Mouse (Mus musculus) right cerebral cortex, adult 18-20 months (tissue): ENCODE measurements around the gene Rspo3.

Experiments used
- DNase-seq: peaks from one replicate; pipeline ENCODE4 v3.0.0; 2022; ENCODE audit warnings: mixed read lengths

The Rspo3 gene

DNA sequence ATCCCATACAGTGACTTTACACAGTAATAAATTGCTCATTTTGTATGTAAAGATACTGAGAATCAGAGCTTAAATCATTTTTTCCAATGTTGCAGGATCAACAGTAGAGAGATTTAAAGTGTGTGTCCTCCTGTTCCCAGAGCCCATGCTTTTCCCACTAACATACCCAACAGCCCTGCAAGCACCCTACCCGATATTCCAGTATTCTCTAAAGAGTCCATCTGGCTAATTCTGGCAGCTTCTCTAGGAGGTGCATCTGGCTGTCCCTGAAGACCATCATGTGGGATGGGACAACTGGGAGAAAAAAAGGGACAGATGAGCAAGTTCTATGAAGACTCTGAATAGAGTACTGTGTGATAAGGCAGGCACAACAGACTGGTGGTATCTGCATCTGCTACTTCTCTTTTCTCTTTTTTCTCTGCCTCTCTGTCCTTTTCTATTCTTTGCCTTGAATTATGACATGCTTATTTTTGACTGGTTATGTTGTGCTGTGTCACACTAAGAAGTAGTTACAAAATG lies 102.7 kb downstream of the Rspo3 start:
- DNase-seq, result no peak

DNA sequence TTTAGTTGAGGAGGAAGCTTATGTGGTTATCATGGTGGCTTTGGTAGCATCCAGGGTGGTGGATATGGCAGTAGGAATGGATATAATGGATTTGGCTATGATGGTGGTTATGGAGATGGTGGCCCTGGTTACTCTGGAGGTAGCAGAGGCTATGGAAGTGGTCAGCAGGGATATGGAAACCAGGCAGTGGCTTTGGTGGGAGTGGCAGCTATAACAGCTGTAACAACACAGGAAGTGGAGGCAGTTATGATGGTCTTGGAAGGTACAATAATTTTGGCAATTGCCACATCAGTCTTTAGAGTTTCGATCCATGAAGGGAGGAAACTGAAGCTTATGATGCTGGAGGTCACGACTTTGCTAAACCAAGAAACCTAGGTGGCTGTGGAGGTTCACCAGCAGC lies 109.0 kb downstream of the Rspo3 start:
- DNase-seq, result no peak

DNA sequence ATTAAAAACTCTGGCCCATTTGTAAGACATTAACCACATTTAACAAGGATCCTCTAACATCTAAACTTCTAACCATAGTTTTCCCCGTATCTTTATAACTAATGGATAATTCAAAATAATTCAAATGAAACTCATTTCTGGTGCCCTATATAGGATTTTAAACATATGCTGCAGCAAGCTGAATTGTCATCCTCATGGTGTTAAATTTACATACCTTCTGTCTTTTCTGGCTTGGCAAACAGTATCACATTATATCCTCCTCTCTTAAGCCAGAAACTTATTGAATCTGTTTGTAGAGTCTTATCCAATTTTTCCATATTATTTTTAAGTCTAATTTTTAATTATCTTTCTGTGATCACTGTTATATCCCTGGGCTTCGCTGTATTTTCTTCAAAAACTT lies 111.1 kb downstream of the Rspo3 start:
- DNase-seq, result no peak

DNA sequence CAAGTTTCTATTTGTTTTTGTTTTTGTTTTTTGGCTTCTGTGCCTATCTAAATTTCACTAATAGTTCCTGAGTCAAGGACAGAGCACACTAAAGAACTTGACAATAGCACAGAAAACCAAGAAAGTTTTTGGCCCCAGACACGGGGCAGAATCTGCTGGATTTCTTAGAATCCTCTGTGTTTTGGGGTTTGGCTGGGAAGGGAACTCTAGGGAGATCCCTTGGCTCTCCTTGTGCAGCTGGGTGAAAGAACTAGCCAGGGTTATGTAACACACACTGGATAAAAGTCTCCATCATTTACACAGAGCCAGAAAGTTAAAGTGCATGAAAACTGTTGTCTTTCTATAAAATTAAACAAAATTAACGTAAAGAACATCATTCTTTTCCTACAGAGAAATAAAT lies 121.3 kb downstream of the Rspo3 start:
- no peak for DNase-seq

DNA sequence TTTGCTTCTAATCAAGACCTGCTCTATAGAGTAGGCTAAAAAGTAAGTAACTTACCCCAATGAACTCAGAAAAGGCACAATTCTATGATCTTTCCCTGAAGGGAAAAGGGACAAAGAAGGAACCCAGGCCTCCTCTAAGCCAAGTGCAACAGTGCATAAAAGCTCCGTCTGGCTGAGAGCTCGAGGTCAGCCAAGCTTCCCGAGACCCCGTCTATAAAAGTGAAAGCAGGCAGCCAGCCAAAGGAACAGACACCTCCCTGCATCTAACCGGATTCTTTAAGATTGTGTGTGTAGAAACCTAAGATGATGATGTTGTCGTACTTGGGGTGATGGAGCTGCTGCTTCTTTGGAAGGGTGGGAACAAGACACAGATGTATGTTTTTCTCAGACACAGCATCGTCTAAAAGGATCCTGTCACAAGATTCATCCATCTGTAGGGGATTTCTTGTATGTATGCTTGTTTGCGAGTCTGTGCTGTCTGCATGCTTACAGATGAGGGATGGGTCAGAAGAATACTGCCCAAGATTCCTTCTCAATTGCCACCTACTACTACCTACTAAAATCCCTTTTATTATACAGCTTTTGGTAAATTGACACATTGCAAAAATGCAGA lies 132.9 kb downstream of the Rspo3 start:
- DNase-seq, result no peak
